8 mouse cellular contexts compared by ENCODE assay signal in genomic region chr8:70488931-70489470, GRCm38 (mm10). TPM values are rescaled to one million over a fixed set of nuclear protein-coding genes. Genes with fewer than 3 reads are reported as not detected.
DNase-seq lines count a peak whose midpoint lies in the region; ATAC-seq and TF ChIP-seq lines count a peak whose summit lies in the region.

No protein-coding gene starts in this region.

- WGBS in kidney, embryonic 14.5 days = 2% methylated on average over 14 of the region's 14 CpGs
- 2% methylated on average over 14 of the region's 14 CpGs for WGBS in midbrain, postnatal 0 days

- peaks cover 30% of the 10 kb centered on the region for H3K4me1 ChIP-seq in kidney, embryonic 14.5 days (ENCODE audit: control insufficient read depth, insufficient read depth, low read length)
- H3K4me1 ChIP-seq in midbrain, postnatal 0 days (ENCODE audit: insufficient read depth, low read length) = peaks cover 22% of the 10 kb centered on the region

- no peaks in the 10 kb centered on the region for H3K36me3 ChIP-seq in kidney, embryonic 14.5 days (ENCODE audit: control insufficient read depth, insufficient read depth, low read length)
- H3K36me3 ChIP-seq in midbrain, postnatal 0 days (ENCODE audit: insufficient read depth, low read length) = peaks cover 9% of the 10 kb centered on the region; the same call in 1 of the 2 replicates

- DNase-seq in kidney, adult 9 months = no peak
- peak; percentile 37 for DNase-seq in embryo, embryonic 9.5 days (ENCODE audit: extremely low spot score)
- DNase-seq in induced T-regulatory cell, adult 2 months (ENCODE audit: low read depth) = peak; percentile 41
- DNase-seq in midbrain, postnatal 0 days (ENCODE audit: low spot score) = no peak
- no peak for DNase-seq in yolk sac, embryonic 10.5 days (ENCODE audit: low spot score)
- no peak for DNase-seq in right cerebral cortex, adult 18-20 months
- DNase-seq in spleen, postnatal 4 days (ENCODE audit: low spot score in 2 of 2) = no peak

- 0 out of 2 replicates have a peak overlapping the region, but pooled peaks have one; percentile 37 for H3K27ac ChIP-seq in kidney, embryonic 14.5 days (ENCODE audit: low read depth, low read length)
- H3K27ac ChIP-seq in midbrain, postnatal 0 days (ENCODE audit: low read depth, low read length) = no peak overlapping the region

- peak overlapping the region; percentile 34 for H3K4me3 ChIP-seq in kidney, embryonic 14.5 days (ENCODE audit: low read length)
- peak overlapping the region; percentile 63; the same call in 1 of the 2 replicates for H3K4me3 ChIP-seq in midbrain, postnatal 0 days (ENCODE audit: low read depth, low read length)

- H3K9ac ChIP-seq in kidney, embryonic 14.5 days (ENCODE audit: low read depth, low read length) = no peak overlapping the region
- no peak overlapping the region for H3K9ac ChIP-seq in midbrain, postnatal 0 days (replicated peaks; ENCODE audit: low read length, poor library complexity, severe bottlenecking)

- peak overlapping the region; percentile 51 for H3K4me2 ChIP-seq in kidney, embryonic 14.5 days (replicated peaks; ENCODE audit: low read depth, low read length)
- peak overlapping the region; percentile 69 for H3K4me2 ChIP-seq in midbrain, postnatal 0 days (ENCODE audit: low read depth, low read length, poor library complexity, severe bottlenecking)

- H3K27me3 ChIP-seq in kidney, embryonic 14.5 days (ENCODE audit: control insufficient read depth, insufficient read depth, low read length) = peaks cover 97% of the 10 kb centered on the region
- peaks cover 61% of the 10 kb centered on the region for H3K27me3 ChIP-seq in midbrain, postnatal 0 days (ENCODE audit: insufficient read depth, low read length)

- TF ChIP-seq CTCF in midbrain, postnatal 0 days (IDR thresholded peaks at IDR 0.05) = no peak

- H3K9me3 ChIP-seq in kidney, embryonic 14.5 days (ENCODE audit: control insufficient read depth, low read length) = no peaks in the 10 kb centered on the region
- no peaks in the 10 kb centered on the region for H3K9me3 ChIP-seq in midbrain, postnatal 0 days (ENCODE audit: low read length)

- ATAC-seq in kidney, embryonic 14.5 days (ENCODE audit: low FRiP score, low TSS enrichment) = no peak
- no peak for ATAC-seq in midbrain, postnatal 0 days (ENCODE audit: low FRiP score)

RNA-seq across cellular contexts. Expression of gene Tmem59l, which starts 1.8 kb away (rescaled TPM):
- 8.5 and 12.4 TPM in 2 replicates for polyA plus RNA-seq in kidney, embryonic 14.5 days (2014; fragmentation: Nextera tagmentation; extraction: Ambion mirVana)
- total RNA-seq in midbrain, postnatal 0 days (2014; rRNA removed) = 168 and 206 TPM in 2 replicates
- 203 and 226 TPM in 2 replicates for polyA plus RNA-seq in midbrain, postnatal 0 days (2015; fragmentation: Nextera tagmentation; extraction: Ambion mirVana)

RNA-seq across cellular contexts. Expression of gene Crlf1, which starts 4.0 kb away (rescaled TPM):
- polyA plus RNA-seq in kidney, embryonic 14.5 days (2014; fragmentation: Nextera tagmentation; extraction: Ambion mirVana) = 26.7 and 34.8 TPM in 2 replicates
- total RNA-seq in midbrain, postnatal 0 days (2014; rRNA removed) = 4.1 and 4.3 TPM in 2 replicates
- polyA plus RNA-seq in midbrain, postnatal 0 days (2015; fragmentation: Nextera tagmentation; extraction: Ambion mirVana) = 9.4 and 10.9 TPM in 2 replicates

RNA-seq across cellular contexts. Expression of gene Klhl26, which starts 12.2 kb away (rescaled TPM):
- polyA plus RNA-seq in kidney, embryonic 14.5 days (2014; fragmentation: Nextera tagmentation; extraction: Ambion mirVana) = 14.4 and 19.2 TPM in 2 replicates
- total RNA-seq in midbrain, postnatal 0 days (2014; rRNA removed) = 48.9 and 51.0 TPM in 2 replicates
- 39.4 TPM in 2 replicates for polyA plus RNA-seq in midbrain, postnatal 0 days (2015; fragmentation: Nextera tagmentation; extraction: Ambion mirVana)

RNA-seq across cellular contexts. Expression of gene Rex1bd, which starts 17.6 kb away (rescaled TPM):
- polyA plus RNA-seq in kidney, embryonic 14.5 days (2014; fragmentation: Nextera tagmentation; extraction: Ambion mirVana) = 129 and 151 TPM in 2 replicates
- total RNA-seq in midbrain, postnatal 0 days (2014; rRNA removed) = 118 and 121 TPM in 2 replicates
- 198 and 212 TPM in 2 replicates for polyA plus RNA-seq in midbrain, postnatal 0 days (2015; fragmentation: Nextera tagmentation; extraction: Ambion mirVana)

RNA-seq across cellular contexts. Expression of gene Uba52, which starts 21.6 kb away (rescaled TPM):
- polyA plus RNA-seq in kidney, embryonic 14.5 days (2014; fragmentation: Nextera tagmentation; extraction: Ambion mirVana) = 1,078 and 1,559 TPM in 2 replicates
- 357 and 402 TPM in 2 replicates for total RNA-seq in midbrain, postnatal 0 days (2014; rRNA removed)
- polyA plus RNA-seq in midbrain, postnatal 0 days (2015; fragmentation: Nextera tagmentation; extraction: Ambion mirVana) = 721 and 736 TPM in 2 replicates

Comparison
In these comparisons a context has a peak if more than half of its experiments do, and no peak if none do; other contexts are left out.
1. DNase-seq: peak in embryo, embryonic 9.5 days (single experiment) and induced T-regulatory cell, adult 2 months (single experiment); none in kidney, adult 9 months (single experiment), midbrain, postnatal 0 days (single experiment), yolk sac, embryonic 10.5 days (single experiment), right cerebral cortex, adult 18-20 months (single experiment) and spleen, postnatal 4 days (0 of 2).
2. RNA of gene Tmem59l, which starts 1.8 kb away (polyA plus RNA-seq): 203 to 226 TPM in midbrain, postnatal 0 days; 8.5 to 12.4 TPM in kidney, embryonic 14.5 days; every median in the first group is over 10 times any median in the second.